Mouse (Mus musculus): ENCODE data around the gene Ints7.

Ints7 gene

DNA sequence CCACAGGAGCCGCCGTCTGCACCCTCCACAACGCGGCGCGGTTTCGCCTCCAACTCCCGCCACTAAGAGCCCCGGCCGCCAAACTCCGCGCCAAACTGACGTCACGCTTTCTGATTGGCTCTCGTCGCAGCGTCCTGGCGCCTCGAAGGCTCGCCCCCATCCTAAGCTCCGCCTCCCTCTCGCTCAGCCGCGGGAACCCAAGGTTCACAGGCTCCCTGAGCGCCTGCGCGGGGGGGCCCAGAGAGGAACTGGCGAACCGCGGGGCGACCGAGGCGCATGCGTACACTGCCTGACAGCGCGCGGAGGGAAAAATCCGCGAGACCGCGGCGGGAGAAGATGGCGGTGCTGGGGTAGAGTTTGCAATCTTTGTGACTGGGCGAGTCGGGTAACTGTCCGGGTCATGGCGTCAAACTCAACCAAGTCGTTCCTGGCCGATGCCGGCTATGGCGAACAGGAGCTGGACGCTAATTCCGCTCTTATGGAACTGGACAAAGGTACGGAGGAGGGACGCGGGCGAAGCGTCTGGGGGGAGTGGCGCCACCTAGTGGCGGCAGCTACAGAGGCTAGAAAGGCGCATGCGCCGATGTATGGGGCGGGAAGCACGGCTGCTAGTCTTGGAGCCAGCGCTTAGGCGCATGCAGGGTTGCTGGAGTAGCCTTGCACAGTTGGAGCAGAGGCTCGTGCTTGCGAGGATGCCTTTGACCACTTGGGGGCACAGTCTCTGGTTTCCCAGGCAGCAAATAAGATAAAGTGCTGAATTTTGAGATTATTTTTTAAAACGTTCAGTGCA lies at the start of gene Ints7, which contains the start of gene Dtl:
Ints7 (plus strand) TSS at position 179 of the 790 bp plus-strand sequence.
Dtl (minus strand) TSS at position 87 of the 790 bp plus-strand sequence.
- peak; percentile 99 for DNase-seq

- DNase-seq, result no peak
Observed at GRCm38 (mm10) chr1:191527089-191527488, 48.3 kb upstream of the Ints7 start.

DNA sequence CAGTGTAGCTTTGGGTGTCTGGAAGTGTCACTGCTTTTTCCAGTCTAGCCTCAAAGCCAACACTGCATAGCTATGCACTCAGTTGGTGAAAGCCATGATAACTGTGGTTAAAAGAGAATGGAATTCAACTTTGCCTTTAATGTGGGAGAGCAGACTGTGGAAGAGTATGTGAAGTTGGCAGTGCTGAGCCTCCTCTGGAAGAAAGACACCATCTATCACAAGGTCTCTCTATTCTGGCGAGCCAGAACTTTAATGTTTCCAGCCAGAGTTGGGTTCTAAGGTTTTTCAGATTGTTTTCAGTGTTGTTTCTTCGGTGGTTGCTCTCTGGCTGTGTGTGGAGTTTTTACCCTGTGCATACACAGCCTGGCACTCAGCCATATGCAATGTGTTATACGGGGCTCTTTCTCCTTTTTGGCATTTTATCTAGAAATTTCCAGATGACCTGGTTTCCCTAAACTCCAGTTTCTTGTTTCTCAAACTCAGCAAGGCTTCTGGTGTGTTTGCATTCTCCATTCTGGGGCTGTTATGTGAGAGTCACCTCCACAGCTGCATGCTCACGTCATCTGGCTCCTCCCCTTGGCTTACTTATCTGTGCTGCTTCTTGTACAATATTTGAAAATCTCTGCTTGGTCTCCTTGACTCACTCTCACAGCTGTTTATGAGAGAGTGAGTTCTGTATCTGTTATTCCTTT lies 47.4 kb upstream of the Ints7 start:
- no peak for DNase-seq

- no peak for DNase-seq
Observed at GRCm38 (mm10) chr1:191529406-191529805, 46.0 kb upstream of the Ints7 start.

DNA sequence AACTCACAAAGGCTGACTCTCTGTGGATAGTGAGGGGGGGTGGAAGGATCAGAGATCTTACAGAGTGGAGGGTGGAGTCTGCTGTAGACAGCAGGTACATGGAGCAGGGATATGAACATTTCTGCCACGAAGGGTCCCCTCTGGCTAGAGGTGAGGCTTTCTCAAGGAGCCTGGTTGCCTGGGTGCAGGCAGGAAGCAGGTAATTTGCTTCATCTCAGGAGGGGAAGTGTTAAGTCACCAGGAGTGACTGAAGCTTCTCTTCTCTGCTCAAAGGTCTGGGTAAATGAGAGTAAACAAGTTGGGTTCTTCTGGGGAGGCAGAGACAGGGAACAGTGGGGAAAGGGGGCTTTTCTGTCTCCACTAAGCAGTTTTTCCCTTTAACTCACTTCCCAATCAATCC lies 44.4 kb upstream of the Ints7 start:
- no peak for DNase-seq

GRCm38 (mm10) chr1:191534896-191535295 lies 40.5 kb upstream of the Ints7 start:
- no peak for DNase-seq

DNA sequence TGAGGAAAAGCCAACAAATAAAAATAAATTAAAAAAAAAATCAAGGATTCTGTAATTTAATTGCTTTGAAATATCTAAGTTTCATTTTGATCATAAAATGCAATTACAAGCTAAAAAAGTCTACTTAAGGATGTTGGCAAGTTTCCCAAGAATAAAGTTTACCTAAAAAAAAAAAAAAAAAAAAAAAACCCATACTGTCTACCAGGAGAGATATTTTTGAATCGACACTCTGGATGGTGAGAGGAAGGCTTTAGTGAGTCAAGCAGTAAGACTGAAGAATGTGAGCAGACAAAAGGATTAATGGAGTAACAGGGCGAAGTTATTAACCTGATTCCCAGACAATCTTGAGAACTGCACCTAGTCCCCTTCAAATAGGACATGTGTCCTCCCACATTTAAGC lies 35.1 kb upstream of the Ints7 start:
- DNase-seq, result no peak

DNA sequence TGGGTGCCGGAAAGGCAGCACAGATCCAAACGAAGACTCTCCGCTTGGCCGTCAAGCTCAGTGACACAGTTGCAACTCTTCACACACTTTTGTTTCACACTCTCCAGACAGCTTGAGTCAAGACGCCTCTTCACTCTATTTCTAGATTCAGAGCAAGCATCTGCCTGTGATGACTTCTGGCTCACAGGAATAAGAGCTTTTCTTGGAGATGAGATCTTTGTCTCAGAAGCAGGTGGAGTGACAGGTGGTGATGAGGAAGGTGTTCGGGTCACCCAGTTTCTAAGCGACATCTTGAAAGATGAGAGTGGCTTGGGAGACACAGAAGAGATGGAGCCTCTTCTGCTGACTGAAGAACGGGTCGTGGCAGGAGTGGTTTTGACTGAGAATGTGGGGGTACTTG lies 34.4 kb upstream of the Ints7 start:
- no peak for DNase-seq

DNA sequence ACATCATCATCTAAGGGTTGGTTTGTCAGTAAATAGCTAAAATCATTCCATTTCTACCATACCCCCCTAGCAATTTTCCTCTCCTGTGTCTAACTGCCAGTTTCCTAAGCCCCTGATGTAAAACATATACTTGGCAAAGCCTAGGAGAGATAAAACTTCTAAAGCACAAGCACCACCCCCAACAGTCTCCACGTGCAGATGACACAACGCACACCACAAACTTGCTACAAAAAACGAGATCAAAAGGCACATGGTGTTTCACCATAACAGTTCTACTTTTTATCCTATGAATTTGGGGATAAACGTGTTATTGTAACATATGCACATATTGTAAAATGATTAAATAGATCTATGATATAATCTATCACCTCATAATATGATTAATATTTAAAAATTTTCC lies 33.8 kb upstream of the Ints7 start:
- DNase-seq, result no peak

- no peak for DNase-seq
Observed at GRCm38 (mm10) chr1:191543747-191544146, 31.7 kb upstream of the Ints7 start.

- DNase-seq, result no peak
Observed at GRCm38 (mm10) chr1:191550786-191551185, 24.6 kb upstream of the Ints7 start.

DNA sequence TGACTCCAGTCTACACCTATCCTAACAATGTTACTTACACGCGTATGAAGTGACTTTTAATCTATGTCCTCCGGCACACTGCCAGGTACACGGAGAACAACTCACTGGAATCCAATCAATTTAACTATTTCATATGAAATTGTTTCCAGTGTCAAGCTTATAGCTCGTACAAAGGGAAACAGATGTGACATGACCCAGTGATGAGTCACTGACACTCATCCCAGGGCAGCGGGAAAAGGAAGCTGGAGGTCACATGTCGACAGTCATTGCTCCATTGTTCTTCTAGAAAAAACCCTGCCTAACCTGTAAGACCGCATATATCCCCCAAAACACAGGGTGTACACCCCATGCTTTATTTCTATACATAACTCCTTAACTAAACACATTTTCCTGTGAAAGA lies 18.3 kb upstream of the Ints7 start:
- DNase-seq, result no peak

GRCm38 (mm10) chr1:191559779-191560178 lies 15.7 kb upstream of the Ints7 start:
- no peak for DNase-seq

DNA sequence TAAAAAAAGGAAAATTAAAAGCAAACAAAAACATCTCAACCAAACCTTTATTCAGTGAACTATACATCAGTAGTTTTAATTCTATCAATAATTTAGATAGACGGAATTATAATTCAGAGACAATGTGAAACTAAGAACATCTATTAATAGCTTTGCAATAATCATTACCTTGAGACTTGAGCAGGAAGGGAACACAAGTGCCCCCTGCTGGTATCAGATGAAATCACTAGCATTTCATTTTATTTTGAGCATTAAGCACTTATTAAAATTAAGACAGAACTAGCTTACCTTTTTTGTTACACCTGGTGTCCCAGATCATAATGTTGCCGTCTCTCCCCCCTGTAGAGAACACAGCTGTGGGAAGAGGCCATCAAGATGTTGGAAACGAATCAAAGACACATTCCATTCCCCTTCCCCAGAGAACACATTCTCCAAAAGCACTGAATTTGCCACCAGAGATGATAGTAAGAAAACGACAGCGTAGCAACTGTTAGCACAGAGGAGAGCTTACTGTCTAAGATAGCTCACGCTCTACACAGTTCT lies 12.5 kb upstream of the Ints7 start:
- DNase-seq, result peak; percentile 20

GRCm38 (mm10) chr1:191567859-191568258 lies 7.6 kb upstream of the Ints7 start:
- DNase-seq, result no peak

GRCm38 (mm10) chr1:191569625-191570024 lies 5.8 kb upstream of the Ints7 start:
- no peak for DNase-seq

DNA sequence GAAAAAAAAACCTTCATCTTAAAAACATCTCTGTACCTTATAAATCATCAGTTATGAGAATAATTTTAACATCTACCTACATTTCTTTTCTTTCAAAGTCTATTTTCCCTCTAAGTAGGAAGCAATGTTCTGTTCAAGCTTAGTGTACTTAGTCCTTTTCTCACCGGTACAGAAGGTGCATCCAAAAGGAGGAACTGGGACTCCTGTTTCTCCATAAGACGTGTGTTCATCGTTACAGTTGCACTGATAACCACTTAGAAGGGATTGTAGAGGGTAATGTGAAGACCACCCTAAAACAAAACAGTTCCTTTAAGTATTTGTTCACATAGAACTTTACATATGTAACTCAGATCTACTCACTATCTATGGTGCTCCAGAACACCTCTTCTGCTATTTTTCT lies 5.0 kb upstream of the Ints7 start:
- no peak for DNase-seq

GRCm38 (mm10) chr1:191573906-191574639 lies 1.4 kb upstream of the Ints7 start:
- peak; percentile 6 for DNase-seq

DNA sequence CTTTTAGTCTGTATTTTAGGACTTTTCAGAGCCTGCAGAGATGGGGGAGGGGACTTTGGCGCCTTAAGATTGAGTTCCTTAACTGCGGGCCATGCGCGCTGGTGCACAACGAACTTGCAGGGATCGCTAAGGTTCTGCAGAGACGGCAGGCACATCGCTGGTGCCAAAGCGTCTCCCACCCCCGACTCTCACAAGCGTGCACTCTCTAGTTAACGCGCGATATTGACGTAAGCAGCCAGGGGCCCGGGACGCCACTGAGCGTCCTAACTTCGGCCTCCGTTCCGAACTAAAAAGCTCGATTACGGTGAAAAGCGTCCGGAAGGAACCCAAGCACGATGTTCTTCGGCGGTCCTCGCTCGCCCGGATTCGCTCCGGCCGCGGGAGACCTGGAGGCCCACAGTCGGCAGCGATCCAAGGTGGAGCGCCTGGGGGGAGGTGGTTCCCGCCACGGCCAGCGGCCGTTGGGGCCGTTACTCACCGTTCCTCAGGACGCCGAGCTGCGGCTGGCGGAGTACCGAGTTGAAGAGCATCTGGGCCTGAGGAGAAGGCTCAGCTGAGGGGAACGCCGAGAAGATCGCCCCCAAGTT lies 472 bp upstream of the Ints7 start:
- no peak for DNase-seq

DNA sequence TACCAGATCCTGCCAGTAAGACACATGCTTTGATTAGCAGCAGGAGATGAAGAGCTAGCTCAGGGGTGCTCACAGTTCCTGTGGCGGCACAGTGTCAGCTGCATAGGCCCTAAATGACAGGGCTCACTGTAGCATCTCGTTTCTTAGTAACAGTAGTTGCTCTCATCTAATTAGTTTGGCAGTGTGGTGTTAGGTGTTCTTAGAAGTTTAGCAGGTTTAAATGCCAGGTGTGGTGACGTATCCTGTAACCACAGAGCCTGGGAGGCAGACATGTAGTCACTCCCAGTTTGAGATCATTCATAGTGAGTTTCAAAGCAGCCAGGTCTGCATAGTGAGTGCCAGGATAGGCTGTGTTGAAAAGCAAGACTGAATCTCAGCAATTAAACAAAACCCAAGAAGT lies 4.1 kb downstream of the Ints7 start:
- DNase-seq, result no peak

GRCm38 (mm10) chr1:191581641-191582040 lies 6.2 kb downstream of the Ints7 start:
- no peak for DNase-seq

DNA sequence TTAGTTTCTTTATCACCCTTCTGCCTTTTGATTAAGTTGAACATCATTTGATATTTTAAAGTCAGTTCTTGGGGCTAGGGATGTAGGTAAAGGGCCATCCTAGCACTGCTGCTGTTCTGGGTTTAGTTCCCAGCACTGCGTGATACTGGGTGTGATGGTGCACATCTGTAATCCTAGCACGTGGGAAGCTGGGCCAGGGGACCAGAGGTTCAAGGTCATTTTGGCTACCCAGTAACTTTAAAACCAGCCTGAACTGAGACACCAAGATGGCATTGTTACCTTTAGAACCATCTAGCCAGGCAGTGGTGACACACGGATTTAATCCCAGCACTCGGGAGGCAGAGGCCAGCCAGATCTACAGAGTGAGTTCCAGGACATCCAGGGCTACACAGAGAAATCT lies 8.4 kb downstream of the Ints7 start:
- no peak for DNase-seq

GRCm38 (mm10) chr1:191584483-191584882 lies 9.0 kb downstream of the Ints7 start:
- no peak for DNase-seq

Measured in cerebellum, adult 9-11 months (tissue).